Mouse (Mus musculus): ENCODE data around the gene Abhd16a.

- TF ChIP-seq CTCF (IDR thresholded peaks at IDR 0.05; ENCODE audit: control insufficient read depth, insufficient read depth, low read length): no peak
- no peak for TF ChIP-seq POLR2A (IDR thresholded peaks at IDR 0.05; ENCODE audit: borderline replicate concordance, control insufficient read depth, low read depth, low read length)
Measured at GRCm38 (mm10) chr17:35066084-35066483, 23.0 kb upstream of the Abhd16a start, which contains the start of gene Mpig6b.

Data from bone marrow, adult 2 months (tissue).